Mouse (Mus musculus) liver, embryonic 14 days (tissue): ENCODE data around the gene Klk9. TPM values are rescaled to one million over a fixed set of nuclear protein-coding genes. Genes with fewer than 3 reads are reported as not detected.

ENCODE experiments used
- polyA plus RNA-seq: library from polyadenylated mRNA; depleted of rRNA; stranded (reverse); fragments of >200 nt; gene quantifications from 2 replicates; pipeline ENCODE4 v1.2.3, GENCODE M21; 2012; rRNA removed

Klk9 gene
- polyA plus RNA-seq = not detected in 2 replicates

GRCm38 (mm10) chr7:43791591-43791990 lies at the start of gene Klk9:
Klk9 (plus strand) TSS chr7:43791891.

GRCm38 (mm10) chr7:43768597-43768996 lies 23.1 kb upstream of the Klk9 start, which contains the start of gene Klk12:
Klk12 (plus strand) TSS chr7:43768897.

GRCm38 (mm10) chr7:43774364-43774763 lies 17.3 kb upstream of the Klk9 start, which contains the start of gene Klk11:
Klk11 (plus strand) TSS chr7:43774604.

DNA sequence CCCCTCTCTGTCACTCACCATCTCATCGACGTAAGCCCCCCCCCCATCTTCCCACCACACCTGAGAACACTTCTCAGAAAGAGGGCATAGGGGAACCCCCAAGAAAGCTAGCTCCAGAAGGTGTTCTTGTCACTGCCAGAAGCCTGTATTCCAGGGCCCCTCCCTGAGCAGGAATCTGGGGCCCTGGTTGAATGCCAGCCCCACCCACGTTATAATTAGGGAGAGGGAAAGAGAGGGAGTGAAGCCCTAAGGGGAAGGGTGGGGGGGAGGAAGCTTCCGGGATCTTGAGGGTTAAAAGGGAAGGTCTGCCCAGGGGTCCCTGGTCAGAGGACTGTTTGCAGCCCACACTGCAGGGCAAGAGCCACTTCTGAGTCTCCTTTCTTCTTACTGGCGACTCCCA lies 10.9 kb upstream of the Klk9 start, which contains the start of gene Klk10:
Gene Klk10 (plus strand): TSS at position 290 of the 400 bp plus-strand sequence.

GRCm38 (mm10) chr7:43797333-43797769 lies 5.7 kb downstream of the Klk9 start, which contains the start of gene Klk8:
Klk8 (plus strand) TSS chr7:43797577.

DNA sequence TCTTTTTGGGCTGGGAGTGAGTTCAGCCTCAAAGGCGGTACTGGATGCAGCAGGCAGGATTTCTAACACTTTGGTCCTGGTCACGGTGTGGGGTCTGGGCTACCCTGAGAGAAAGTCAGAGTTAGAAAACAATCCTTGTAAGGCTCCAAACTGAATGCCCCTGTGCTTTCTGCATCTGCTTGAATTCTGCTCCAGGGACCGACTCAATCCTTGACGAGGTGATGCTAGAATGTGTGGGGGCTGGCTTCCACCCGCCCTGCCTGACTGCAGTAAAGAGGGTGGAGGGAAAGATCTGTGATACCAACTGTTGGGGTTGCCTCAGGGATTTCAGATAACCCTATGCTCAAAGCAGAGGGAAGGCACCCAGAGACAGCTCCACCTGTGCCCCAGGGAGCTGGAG lies 19.3 kb downstream of the Klk9 start, which contains the start of gene Klk7:
Gene Klk7 (plus strand): TSS at position 301 of the 400 bp plus-strand sequence.

GRCm38 (mm10) chr7:43824199-43824598 lies 32.5 kb downstream of the Klk9 start, which contains the start of gene Klk6:
Klk6 (plus strand) TSS chr7:43824499.

GRCm38 (mm10) chr7:43841701-43842100 lies 50.0 kb downstream of the Klk9 start, which contains the start of gene Klk5:
Klk5 (plus strand) TSS chr7:43841971.

Other genes starting within 250 kb of the Klk9 start
- 0.93 and 1.2 TPM in 2 replicates for gene Cd33, start 247.5 kb upstream of the Klk9 start, polyA plus RNA-seq
- 0.29 and 0.36 TPM in 2 replicates for gene Zfp658, start 229.6 kb upstream of the Klk9 start, polyA plus RNA-seq
- 0.72 and 0.96 TPM in 2 replicates for gene Zfp719, start 212.3 kb upstream of the Klk9 start, polyA plus RNA-seq
- 0.02 TPM in 1 of 2 replicates, not detected in the other for gene Zfp819, start 184.7 kb upstream of the Klk9 start, polyA plus RNA-seq
- gene Ceacam18, start 157.2 kb upstream of the Klk9 start, polyA plus RNA-seq = not detected in 2 replicates
- gene Siglece, start 131.7 kb upstream of the Klk9 start, polyA plus RNA-seq = 1.2 and 2.0 TPM in 2 replicates
- 2.7 and 3.1 TPM in 2 replicates for gene Ctu1, start 119.9 kb upstream of the Klk9 start, polyA plus RNA-seq
- 0.03 TPM in 2 replicates for gene Klk14, start 101.5 kb upstream of the Klk9 start, polyA plus RNA-seq
- 0.02 and 0.03 TPM in 2 replicates for gene Klk13, start 79.3 kb upstream of the Klk9 start, polyA plus RNA-seq
- gene Klk12, start 23.0 kb upstream of the Klk9 start, polyA plus RNA-seq = not detected in 2 replicates
- gene Klk11, start 17.3 kb upstream of the Klk9 start, polyA plus RNA-seq = not detected in 2 replicates
- gene Klk10, start 10.9 kb upstream of the Klk9 start, polyA plus RNA-seq = not detected in 2 replicates
- 3.8 and 4.5 TPM in 2 replicates for gene Klk8, start 5.7 kb downstream of the Klk9 start, polyA plus RNA-seq
- gene Klk7, start 19.4 kb downstream of the Klk9 start, polyA plus RNA-seq = 0.02 TPM in 1 of 2 replicates, not detected in the other
- not detected in 2 replicates for gene Klk6, start 32.6 kb downstream of the Klk9 start, polyA plus RNA-seq
- not detected in 2 replicates for gene Klk5, start 50.1 kb downstream of the Klk9 start, polyA plus RNA-seq
- not detected in 2 replicates for gene Klk4, start 89.3 kb downstream of the Klk9 start, polyA plus RNA-seq
- not detected in 2 replicates for gene Klk15, start 141.8 kb downstream of the Klk9 start, polyA plus RNA-seq
- gene Klk1b8, start 158.8 kb downstream of the Klk9 start, polyA plus RNA-seq = not detected in 2 replicates
- not detected in 2 replicates for gene Klk1b1, start 174.9 kb downstream of the Klk9 start, polyA plus RNA-seq
- gene Klk1b9, start 184.2 kb downstream of the Klk9 start, polyA plus RNA-seq = not detected in 2 replicates
- not detected in 2 replicates for gene Klk1b11, start 204.0 kb downstream of the Klk9 start, polyA plus RNA-seq
- gene Klk1b26, start 220.3 kb downstream of the Klk9 start, polyA plus RNA-seq = not detected in 2 replicates